Mouse (Mus musculus) layer of hippocampus, postnatal 25 days (tissue): Measurements from ENCODE around the gene Capn9. TPM values are rescaled to one million over a fixed set of nuclear protein-coding genes. Genes with fewer than 3 reads are reported as not detected.

Experiments used
- DNase-seq, 2 experiments: peaks; one replicate each; pipeline ENCODE4 v3.0.0; 2022; ENCODE audit warnings: mixed read lengths in 2 of 2, low spot score in 1 of 2; ENCODE audit errors: extremely low spot score in 1 of 2
- total RNA-seq, 2 experiments: library from RNA; stranded (reverse); gene quantifications; 2 replicates each; pipeline ENCODE4 v1.2.3; 2021

Capn9 gene
- total RNA-seq, 2 experiments from 2014 or later = 0.17 to 0.40 TPM

GRCm38 (mm10) chr8:124571732-124572429, 4.0 kb upstream of the Capn9 start:
- no peak for DNase-seq

- no peak for DNase-seq
These were observed 3.5 kb upstream of the Capn9 start for GRCm38 (mm10) chr8:124572430-124572775.

- DNase-seq = peak; percentile 85 to 98
These were observed 2.2 kb upstream of the Capn9 start for GRCm38 (mm10) chr8:124573552-124574340.

- DNase-seq = no peak
These were observed 840 bp downstream of the Capn9 start for GRCm38 (mm10) chr8:124576751-124577150.

GRCm38 (mm10) chr8:124585718-124586425, 10.0 kb downstream of the Capn9 start:
- no peak for DNase-seq

GRCm38 (mm10) chr8:124586556-124586955, 10.6 kb downstream of the Capn9 start:
- DNase-seq = no peak

GRCm38 (mm10) chr8:124589393-124589792, 13.5 kb downstream of the Capn9 start:
- DNase-seq = no peak

- no peak for DNase-seq
These were observed 28.2 kb downstream of the Capn9 start for GRCm38 (mm10) chr8:124604066-124604465.

- DNase-seq = peak in 1 of 2 experiments; percentile 61
These were observed 32.5 kb downstream of the Capn9 start for GRCm38 (mm10) chr8:124608239-124608971.

- DNase-seq = no peak
These were observed 33.1 kb downstream of the Capn9 start for GRCm38 (mm10) chr8:124608972-124609353.

- DNase-seq = no peak
These were observed 38.4 kb downstream of the Capn9 start for GRCm38 (mm10) chr8:124614325-124614724.

GRCm38 (mm10) chr8:124617266-124617869, 41.5 kb downstream of the Capn9 start:
- DNase-seq = peak; percentile 82 to 85

- DNase-seq = no peak
These were observed 42.3 kb downstream of the Capn9 start for GRCm38 (mm10) chr8:124618252-124618651.

GRCm38 (mm10) chr8:124621255-124621654, 45.3 kb downstream of the Capn9 start:
- DNase-seq = no peak

- DNase-seq = no peak
These were observed 50.3 kb downstream of the Capn9 start for GRCm38 (mm10) chr8:124626251-124626650.

- no peak for DNase-seq
These were observed 54.6 kb downstream of the Capn9 start for GRCm38 (mm10) chr8:124630489-124630888.

GRCm38 (mm10) chr8:124630891-124631290, 55.0 kb downstream of the Capn9 start:
- DNase-seq = no peak

- no peak for DNase-seq
These were observed 56.1 kb downstream of the Capn9 start for GRCm38 (mm10) chr8:124631966-124632365.

GRCm38 (mm10) chr8:124633001-124633703, 57.2 kb downstream of the Capn9 start:
- DNase-seq = no peak
